Mouse (Mus musculus) lung, adult 2 months (tissue): Measurements from ENCODE around the gene Atl3.

Source experiments
- CTCF ChIP-seq: fragments of 200-500 bp; IDR thresholded peaks from 2 replicates; pipeline ENCODE4 v1.5.1; 2011; ENCODE audit warnings: mild to moderate bottlenecking, low read length, control low read depth; ENCODE audit not compliant: insufficient read depth
- POLR2A ChIP-seq: fragments of 200-500 bp; IDR thresholded peaks from 2 replicates; pipeline ENCODE4 v1.6.1; 2011; ENCODE audit warnings: low read depth, mild to moderate bottlenecking, control low read depth, low read length, borderline replicate concordance; ENCODE audit errors: extremely low read depth

DNA sequence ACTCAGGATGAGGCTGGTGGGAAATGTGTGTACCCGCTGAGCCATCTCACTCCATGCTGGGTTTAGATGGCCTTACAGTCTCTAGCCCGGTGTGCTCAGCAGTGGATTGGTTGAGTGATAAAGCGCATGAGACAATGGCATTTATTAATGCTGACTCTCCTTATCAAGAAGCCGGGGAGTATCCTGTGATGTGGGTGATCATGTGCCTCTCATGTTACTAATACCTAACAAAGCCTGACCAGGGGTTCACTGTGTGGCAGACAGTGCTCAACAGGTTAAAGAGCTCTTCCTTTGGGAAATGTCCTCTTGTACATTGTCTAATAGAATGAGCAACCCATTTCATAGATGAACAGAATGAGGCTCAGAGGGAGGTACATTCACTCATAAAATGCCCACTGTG, 61.0 kb downstream of the Atl3 start:
- TF ChIP-seq CTCF (no peak), POLR2A (no peak)
